Mouse (Mus musculus) embryonic fibroblast, embryonic 13.5 days (primary cell): ENCODE measurements around the gene Dlgap4.

Source experiments
- CTCF ChIP-seq: IDR thresholded peaks from 2 replicates; pipeline ENCODE4 v1.5.1; 2011; ENCODE audit warnings: mild to moderate bottlenecking, control low read depth, low read length, moderate library complexity, borderline replicate concordance; ENCODE audit not compliant: insufficient read depth
- POLR2A ChIP-seq: IDR thresholded peaks from 2 replicates; pipeline ENCODE4 v1.6.1; 2011; ENCODE audit warnings: low read depth, mild to moderate bottlenecking, control low read depth, low read length, moderate library complexity

GRCm38 (mm10) chr2:156698168-156698567 is 84.7 kb downstream of the Dlgap4 start:
- TF ChIP-seq CTCF (no peak), POLR2A (no peak)
